Mouse (Mus musculus) liver, embryonic 16.5 days (tissue): ENCODE results near the gene Gm37240. TPM values are rescaled to one million over a fixed set of nuclear protein-coding genes. Genes with fewer than 3 reads are reported as not detected.

Experiments
- ATAC-seq: fragments of 200-750 bp; cut with Nextera tagmentation; 2 replicates; pipeline ENCODE4 v1.8.0; 2017; ENCODE audit warnings: low read depth, mild to moderate bottlenecking, moderate number of reproducible peaks, moderate library complexity
- H3K27ac ChIP-seq: fragments of 300-500 bp; sonication (generic); 2 replicates; pipeline ENCODE4 v1.5.1; 2014; ENCODE audit warnings: mild to moderate bottlenecking, low read length
- H3K27me3 ChIP-seq: fragments of 300-500 bp; sonication (generic); 2 replicates; pipeline ENCODE4 v1.6.1; 2014; ENCODE audit warnings: low read depth, low read length, mixed read lengths; ENCODE audit not compliant: control insufficient read depth, insufficient read depth
- H3K36me3 ChIP-seq: fragments of 300-500 bp; sonication (generic); 2 replicates; pipeline ENCODE4 v1.6.1; 2014; ENCODE audit warnings: mild to moderate bottlenecking; ENCODE audit not compliant: control insufficient read depth, insufficient read depth
- H3K4me1 ChIP-seq: fragments of 300-500 bp; sonication (generic); 2 replicates; pipeline ENCODE4 v1.6.1; 2014; ENCODE audit warnings: low read depth, low read length, mixed read lengths; ENCODE audit not compliant: control insufficient read depth
- H3K4me2 ChIP-seq: fragments of 300-500 bp; sonication (generic); 2 replicates; pipeline ENCODE4 v1.6.1; 2014; ENCODE audit warnings: low read depth, low read length, mixed read lengths
- H3K4me3 ChIP-seq: fragments of 300-500 bp; sonication (generic); 2 replicates; pipeline ENCODE4 v1.5.1; 2014; ENCODE audit warnings: low read depth, mild to moderate bottlenecking, low read length
- H3K9ac ChIP-seq: fragments of 300-500 bp; sonication (generic); 2 replicates; pipeline ENCODE4 v1.6.1; 2014; ENCODE audit warnings: low read depth, low read length
- H3K9me3 ChIP-seq: fragments of 300-500 bp; sonication (generic); replicated peaks from 2 replicates; pipeline ENCODE4 v1.6.1; 2016; ENCODE audit warnings: low read length; ENCODE audit not compliant: control insufficient read depth
- WGBS: fragments of 180-500 bp; shearing (Covaris S2); extraction: QIAGEN DNeasy Blood & Tissue Kit; methylation state at CpG from one replicate; pipeline ENCODE4 v1.1.7; 2014; ENCODE audit not compliant: insufficient replicate concordance; 5-methylcytosine and 5-hydroxymethylcytosine counted together
- polyA plus RNA-seq: library from polyadenylated mRNA; unstranded; fragments of >200 nt; fragmentation: Nextera tagmentation; extraction: Ambion mirVana; gene quantifications from 2 replicates; pipeline ENCODE4 v1.2.1, GENCODE M21; 2015

Gm37240 gene
- polyA plus RNA-seq, 1 experiment from 2014 or later, result 0.65 TPM

GRCm38 (mm10) chr3:84937360-84938355, 949.7 kb downstream of the Gm37240 start:
- ATAC-seq, result no peak
- Histone ChIP-seq H3K4me1 (peaks cover 3% of the 10 kb centered on the region; the same call in 1 of the 2 replicates), H3K4me2 (no peak overlapping the region), H3K27ac (no peak overlapping the region), H3K9me3 (no peaks in the 10 kb centered on the region), H3K4me3 (no peak overlapping the region), H3K9ac (no peak overlapping the region), H3K36me3 (no peaks in the 10 kb centered on the region), H3K27me3 (no peaks in the 10 kb centered on the region)
- WGBS, result 51% methylated on average over 12 of the region's 12 CpGs

- H3K9me3 ChIP-seq, result no peaks in the 10 kb centered on the region
- no peaks in the 10 kb centered on the region for H3K36me3 ChIP-seq
- no peak overlapping the region for H3K4me2 ChIP-seq
- WGBS, result 46% methylated on average over 5 of the region's 5 CpGs
- no peaks in the 10 kb centered on the region for H3K27me3 ChIP-seq
- no peak for ATAC-seq
- H3K4me3 ChIP-seq, result no peak overlapping the region
- no peak overlapping the region for H3K9ac ChIP-seq
- peaks cover 3% of the 10 kb centered on the region; the same call in 1 of the 2 replicates for H3K4me1 ChIP-seq
- no peak overlapping the region for H3K27ac ChIP-seq
These were observed 950.4 kb downstream of the Gm37240 start for GRCm38 (mm10) chr3:84936956-84937355.

DNA sequence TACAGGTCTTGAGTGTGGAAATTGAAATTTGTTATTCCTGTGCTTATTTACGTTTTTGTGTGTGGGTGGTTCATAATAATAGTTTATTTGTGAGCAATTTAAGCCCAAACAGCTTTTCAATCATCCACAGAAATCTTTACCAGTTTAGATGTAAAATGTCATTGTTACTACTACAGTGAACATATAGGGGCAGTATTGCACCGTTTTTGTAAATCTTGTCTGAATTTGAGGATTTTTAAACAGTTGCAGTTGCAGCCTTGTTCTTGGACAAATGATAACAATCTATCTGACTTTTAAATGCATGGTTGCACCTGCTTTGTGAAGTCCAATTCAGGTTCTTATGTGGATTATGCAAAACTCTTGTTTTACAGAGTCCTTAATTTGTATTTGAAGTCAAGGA, 951.1 kb downstream of the Gm37240 start:
- H3K9ac ChIP-seq, result no peak overlapping the region
- no peak for ATAC-seq
- H3K27me3 ChIP-seq, result no peaks in the 10 kb centered on the region
- WGBS, result 33% methylated on average over 2 of the region's 2 CpGs
- H3K9me3 ChIP-seq, result no peaks in the 10 kb centered on the region
- no peak overlapping the region for H3K4me2 ChIP-seq
- no peaks in the 10 kb centered on the region for H3K36me3 ChIP-seq
- no peak overlapping the region for H3K27ac ChIP-seq
- H3K4me3 ChIP-seq, result no peak overlapping the region
- H3K4me1 ChIP-seq, result peaks cover 3% of the 10 kb centered on the region; the same call in 1 of the 2 replicates

GRCm38 (mm10) chr3:84935729-84936128, 951.6 kb downstream of the Gm37240 start:
- no peak overlapping the region for H3K9ac ChIP-seq
- no peak overlapping the region for H3K4me2 ChIP-seq
- no peak for ATAC-seq
- H3K27ac ChIP-seq, result no peak overlapping the region
- no peaks in the 10 kb centered on the region for H3K27me3 ChIP-seq
- H3K4me1 ChIP-seq, result peaks cover 3% of the 10 kb centered on the region; the same call in 1 of the 2 replicates
- H3K36me3 ChIP-seq, result no peaks in the 10 kb centered on the region
- no peaks in the 10 kb centered on the region for H3K9me3 ChIP-seq
- H3K4me3 ChIP-seq, result no peak overlapping the region
- 69% methylated on average over 1 of the region's 1 CpGs for WGBS

DNA sequence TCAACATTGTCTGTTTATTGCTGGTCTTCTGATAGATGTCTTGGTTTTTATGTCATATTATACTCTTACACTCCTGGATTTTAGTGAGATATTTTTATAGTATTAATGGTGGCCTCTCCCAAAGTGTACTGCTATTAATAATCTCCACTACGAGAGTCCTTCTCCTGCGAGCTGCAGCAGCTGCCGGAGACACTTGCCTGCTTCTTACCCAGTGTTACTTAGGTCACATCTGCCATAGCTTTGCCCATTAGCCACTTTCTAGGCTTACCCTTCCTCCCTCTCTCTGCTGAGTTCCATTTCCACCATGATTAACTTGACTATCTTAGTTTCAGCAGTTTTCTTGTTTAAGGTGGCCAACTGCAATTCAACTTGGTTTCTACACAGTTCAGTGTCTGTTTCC, 956.6 kb downstream of the Gm37240 start:
- WGBS, result 72% methylated on average over 3 of the region's 3 CpGs

DNA sequence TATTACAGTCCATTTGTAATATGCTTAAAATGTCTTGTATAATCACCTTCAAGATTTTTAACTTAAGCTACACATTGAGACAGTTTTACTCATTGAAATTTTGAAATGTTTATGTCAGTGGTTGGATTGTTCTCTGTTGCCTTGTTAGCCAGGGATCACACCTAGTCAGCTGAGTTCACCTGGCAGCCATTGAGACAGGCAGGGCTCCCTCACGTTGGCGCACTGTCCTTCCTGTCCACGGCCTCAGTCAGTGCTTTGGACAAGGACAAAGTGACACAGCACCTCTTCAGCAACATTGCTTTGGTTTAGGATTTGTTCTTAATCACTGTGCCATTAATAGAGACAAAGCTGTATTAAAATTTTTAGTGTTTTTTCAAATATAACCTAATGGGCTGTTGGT, 958.1 kb downstream of the Gm37240 start:
- Histone ChIP-seq H3K4me2 (no peak overlapping the region), H3K4me3 (no peak overlapping the region), H3K27ac (no peak overlapping the region), H3K36me3 (no peaks in the 10 kb centered on the region), H3K9ac (no peak overlapping the region), H3K27me3 (no peaks in the 10 kb centered on the region), H3K4me1 (no peaks in the 10 kb centered on the region), H3K9me3 (no peaks in the 10 kb centered on the region)
- 76% methylated on average over 3 of the region's 3 CpGs for WGBS
- no peak for ATAC-seq

More for the DNA sequence above, 956.6 kb downstream of the Gm37240 start:
- Histone ChIP-seq H3K4me3 (no peak overlapping the region), H3K4me1 (no peaks in the 10 kb centered on the region), H3K27me3 (no peaks in the 10 kb centered on the region), H3K4me2 (no peak overlapping the region), H3K36me3 (no peaks in the 10 kb centered on the region), H3K27ac (no peak overlapping the region), H3K9ac (no peak overlapping the region), H3K9me3 (no peaks in the 10 kb centered on the region)
- no peak for ATAC-seq

- Histone ChIP-seq H3K4me1 (no peaks in the 10 kb centered on the region; the same call in none of the 2 replicates), H3K4me2 (no peak overlapping the region), H3K4me3 (no peak overlapping the region), H3K27ac (no peak overlapping the region), H3K9ac (no peak overlapping the region), H3K9me3 (no peaks in the 10 kb centered on the region), H3K36me3 (no peaks in the 10 kb centered on the region), H3K27me3 (no peaks in the 10 kb centered on the region)
- 78% methylated on average over 2 of the region's 2 CpGs for WGBS
- ATAC-seq, result no peak
These were observed 959.4 kb downstream of the Gm37240 start for GRCm38 (mm10) chr3:84927901-84928300.

DNA sequence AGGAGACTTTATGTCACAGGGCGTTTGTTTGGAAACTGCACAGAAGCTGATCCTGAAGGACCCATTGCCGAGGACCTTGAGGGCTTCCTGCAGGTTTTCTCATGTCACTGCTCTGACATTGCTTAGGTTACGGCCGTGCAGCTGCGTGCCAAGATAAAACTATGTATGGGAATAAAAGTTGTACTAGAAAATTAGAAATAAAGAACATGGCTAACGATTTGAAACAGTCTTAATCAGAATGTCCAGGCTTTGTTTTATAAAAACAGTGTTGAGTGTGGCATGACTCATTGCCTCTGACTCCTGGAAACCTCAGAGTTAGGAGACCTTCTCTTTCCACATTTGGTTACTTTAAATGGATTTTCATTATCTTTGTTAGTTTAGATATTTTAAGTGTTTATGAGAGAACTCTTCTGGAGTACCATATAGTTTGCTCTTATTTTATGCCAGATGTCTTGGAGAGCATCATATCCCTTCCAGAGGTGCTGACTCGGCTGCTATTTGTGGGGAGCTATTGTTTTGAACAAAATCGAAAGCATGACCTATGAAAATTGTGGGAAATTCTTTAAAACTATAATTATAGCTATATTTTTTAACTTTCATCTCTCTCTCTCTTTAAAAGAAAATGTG, 960.0 kb downstream of the Gm37240 start:
- no peaks in the 10 kb centered on the region for H3K9me3 ChIP-seq
- H3K9ac ChIP-seq, result no peak overlapping the region
- no peaks in the 10 kb centered on the region for H3K27me3 ChIP-seq
- no peaks in the 10 kb centered on the region for H3K36me3 ChIP-seq
- H3K4me2 ChIP-seq, result no peak overlapping the region
- no peak for ATAC-seq
- no peak overlapping the region for H3K4me3 ChIP-seq
- WGBS, result 72% methylated on average over 8 of the region's 8 CpGs
- H3K27ac ChIP-seq, result no peak overlapping the region
- H3K4me1 ChIP-seq, result no peaks in the 10 kb centered on the region; the same call in none of the 2 replicates

GRCm38 (mm10) chr3:84926140-84926539, 961.2 kb downstream of the Gm37240 start:
- WGBS, result 75% methylated on average over 5 of the region's 5 CpGs
- Histone ChIP-seq H3K4me2 (no peak overlapping the region), H3K27me3 (no peaks in the 10 kb centered on the region), H3K9me3 (no peaks in the 10 kb centered on the region), H3K36me3 (no peaks in the 10 kb centered on the region), H3K9ac (no peak overlapping the region), H3K4me3 (no peak overlapping the region), H3K27ac (no peak overlapping the region), H3K4me1 (no peaks in the 10 kb centered on the region; the same call in none of the 2 replicates)
- ATAC-seq, result no peak
